Mouse (Mus musculus) layer of hippocampus, adult 18-20 months (tissue): ENCODE data around the gene Npdc1. TPM values are rescaled to one million over a fixed set of nuclear protein-coding genes. Genes with fewer than 3 reads are reported as not detected.

Experiments used
- DNase-seq, 2 experiments: peaks; one replicate each; pipeline ENCODE4 v3.0.0; 2022; ENCODE audit warnings: low spot score in 2 of 2
- long read RNA-seq: library from polyadenylated mRNA; stranded (forward); transcript quantifications from one replicate; pipeline ENCODE4 v2.0.0, GENCODE M21; 2021
- total RNA-seq, 2 experiments: library from RNA; stranded (reverse); gene quantifications; 2 replicates each; pipeline ENCODE4 v1.2.3; 2021

Npdc1 gene
- total RNA-seq: 100 to 1,000 TPM; 426 to 435 TPM
- long read RNA-seq, transcript Npdc1-202 (9 exons, 1,485 nt): major isoform, 226 of 308 reads
- long read RNA-seq, partial matches to known transcripts: 19 of 308 reads
- long read RNA-seq, other reads (novel, unspliced or antisense): 59 of 308 reads

- no peak for DNase-seq
Observed at GRCm38 (mm10) chr2:25399051-25399450, at the start of gene Npdc1. Npdc1 (plus strand) TSS chr2:25399351.

- DNase-seq: no peak
Observed at GRCm38 (mm10) chr2:25349499-25349898, 49.7 kb upstream of the Npdc1 start.

GRCm38 (mm10) chr2:25350701-25351100 lies 48.5 kb upstream of the Npdc1 start:
- DNase-seq: no peak

GRCm38 (mm10) chr2:25354211-25354610 lies 44.9 kb upstream of the Npdc1 start:
- no peak for DNase-seq

GRCm38 (mm10) chr2:25355419-25356066 lies 43.6 kb upstream of the Npdc1 start:
- no peak for DNase-seq

- DNase-seq: peak; percentile 80 to 88
Observed at GRCm38 (mm10) chr2:25356208-25357079, 42.7 kb upstream of the Npdc1 start, which contains the start of gene Dpp7. Dpp7 (minus strand) TSS chr2:25356359.

- no peak for DNase-seq
Observed at GRCm38 (mm10) chr2:25359848-25360247, 39.3 kb upstream of the Npdc1 start.

GRCm38 (mm10) chr2:25363478-25364178 lies 35.5 kb upstream of the Npdc1 start:
- no peak for DNase-seq

GRCm38 (mm10) chr2:25364313-25364712 lies 34.8 kb upstream of the Npdc1 start:
- no peak for DNase-seq

GRCm38 (mm10) chr2:25364761-25365090 lies 34.4 kb upstream of the Npdc1 start:
- no peak for DNase-seq

GRCm38 (mm10) chr2:25365091-25365761 lies 33.9 kb upstream of the Npdc1 start, which contains the start of gene Uap1l1:
Uap1l1 (minus strand) TSS chr2:25365682.
- peak; percentile 48 to 54 for DNase-seq

GRCm38 (mm10) chr2:25369996-25370395 lies 29.2 kb upstream of the Npdc1 start:
- DNase-seq: no peak

- DNase-seq: peak; percentile 85 to 93
Observed at GRCm38 (mm10) chr2:25371764-25372643, 27.1 kb upstream of the Npdc1 start, which contains the start of gene Sapcd2. Sapcd2 (plus strand) TSS chr2:25372321.

GRCm38 (mm10) chr2:25372644-25373391 lies 26.3 kb upstream of the Npdc1 start:
- DNase-seq: no peak

GRCm38 (mm10) chr2:25373431-25373830 lies 25.7 kb upstream of the Npdc1 start:
- no peak for DNase-seq

- peak in 1 of 2 experiments; percentile 76 for DNase-seq
Observed at GRCm38 (mm10) chr2:25376589-25376988, 22.6 kb upstream of the Npdc1 start.

- no peak for DNase-seq
Observed at GRCm38 (mm10) chr2:25384492-25384891, 14.7 kb upstream of the Npdc1 start.

GRCm38 (mm10) chr2:25391266-25391665 lies 7.9 kb upstream of the Npdc1 start:
- DNase-seq: peak in 1 of 2 experiments; percentile 26
